Mouse (Mus musculus) myocyte (in vitro differentiated cells): Measurements from ENCODE around the gene Muc1.

Source experiments
- E2F4 ChIP-seq: IDR thresholded peaks from one replicate; pipeline ENCODE4 v1.6.1; 2011; ENCODE audit warnings: mild to moderate bottlenecking, control low read depth, moderate library complexity; ENCODE audit not compliant: insufficient read depth
- MAX ChIP-seq: IDR thresholded peaks from one replicate; pipeline ENCODE4 v1.6.1; 2011; ENCODE audit warnings: low read depth, mild to moderate bottlenecking, control low read depth
- MYOG ChIP-seq, 3 experiments: IDR thresholded peaks; one replicate each; pipeline ENCODE4 v1.6.1; 2011; ENCODE audit warnings: control low read depth in 2 of 3, low read depth in 2 of 3, mild to moderate bottlenecking in 2 of 3; ENCODE audit not compliant: insufficient read length in 2 of 3, control insufficient read depth in 1 of 3, insufficient read depth in 1 of 3
- POLR2A ChIP-seq: IDR thresholded peaks from one replicate; pipeline ENCODE4 v1.6.1; 2011; ENCODE audit warnings: low read depth, mild to moderate bottlenecking, control low read depth, moderate library complexity; ENCODE audit not compliant: insufficient read length
- SRF ChIP-seq: IDR thresholded peaks from one replicate; pipeline ENCODE4 v1.6.1; 2011; ENCODE audit warnings: low read depth; ENCODE audit not compliant: control insufficient read depth, insufficient read length
- TCF12 ChIP-seq: IDR thresholded peaks from one replicate; pipeline ENCODE4 v1.6.1; 2011; ENCODE audit warnings: mild to moderate bottlenecking, control low read depth; ENCODE audit not compliant: poor library complexity, insufficient read depth, severe bottlenecking

GRCm38 (mm10) chr3:89282291-89282643 is 53.4 kb downstream of the Muc1 start:
- TF ChIP-seq POLR2A (no peak), MYOG (IDR thresholded peaks at IDR 0.05; ENCODE audit: control insufficient read depth in 1 of 3, insufficient read depth in 1 of 3, insufficient read length in 2 of 3, low read depth in 2 of 3) (no peak), E2F4 (no peak), SRF (no peak), TCF12 (no peak), MAX (no peak)
